In genomic region chr10:87230071-87230910, GRCm38 (mm10) we compare ENCODE assay signal across 14 mouse cellular contexts.
DNase-seq lines count a peak whose midpoint lies in the region; ATAC-seq and TF ChIP-seq lines count a peak whose summit lies in the region.
"Had no signal": no experiment of that assay in that cellular context is flagged by ENCODE, and none has a peak within 500 bp of the region (broad histone marks: within the 10 kb centered on the region; RNA-seq: fewer than 3 reads in every experiment).

No protein-coding gene starts in this region.

- 17% methylated on average over 31 of the region's 31 CpGs for WGBS in forebrain, embryonic 13.5 days
- WGBS in neural tube, embryonic 15.5 days = 14% methylated on average over 31 of the region's 31 CpGs
- WGBS in thymus, adult 2 months = 74% methylated on average over 31 of the region's 31 CpGs

- DNase-seq in cerebellum, postnatal 10 days = peak; percentile 17 to 29
- peak; percentile 37 for DNase-seq in mesoderm, embryonic 11.5 days (ENCODE audit: low read depth, low spot score)
- DNase-seq in heart, postnatal 4 days = no peak
- DNase-seq in thymus, adult 2 months = no peak
- DNase-seq in layer of hippocampus, adult 9-10 months (ENCODE audit: low spot score) = no peak
- DNase-seq: adrenal gland, adult 2 months; cerebellum, adult 11 months; lung, embryonic 14.5 days; thymus, postnatal 14 days had no signal

- 0 out of 2 replicates have a peak overlapping the region, but pooled peaks have one; percentile 21 for H3K9ac ChIP-seq in forebrain, embryonic 13.5 days
- 0 out of 2 replicates have a peak overlapping the region, but pooled peaks have one; percentile 1 for H3K9ac ChIP-seq in neural tube, embryonic 15.5 days (replicated peaks)
- H3K9ac ChIP-seq: limb, embryonic 12.5 days; lung, embryonic 14.5 days had no signal

- H3K4me3 ChIP-seq in forebrain, embryonic 13.5 days = peak overlapping the region; percentile 13; the same call in 1 of the 2 replicates
- H3K4me3 ChIP-seq in neural tube, embryonic 15.5 days (replicated peaks) = peak overlapping the region; percentile 18
- H3K4me3 ChIP-seq in thymus, adult 2 months (ENCODE audit: control insufficient read depth, insufficient read depth, low read length) = no peak overlapping the region
- H3K4me3 ChIP-seq: erythroblast, embryonic 14.5 days; limb, embryonic 12.5 days had no signal

- TF ChIP-seq POLR2A in thymus, adult 2 months (IDR thresholded peaks at IDR 0.05; ENCODE audit: control insufficient read depth, extremely low read depth, insufficient read depth, low read length, poor library complexity) = no peak

- peaks cover 14% of the 10 kb centered on the region for H3K4me1 ChIP-seq in forebrain, embryonic 13.5 days
- peaks cover 14% of the 10 kb centered on the region for H3K4me1 ChIP-seq in neural tube, embryonic 15.5 days
- H3K4me1 ChIP-seq in thymus, adult 2 months (replicated peaks; ENCODE audit: control insufficient read depth, insufficient read depth, low read length) = no peaks in the 10 kb centered on the region
- H3K4me1 ChIP-seq: limb, embryonic 12.5 days had no signal

- peak overlapping the region; percentile 52 for H3K4me2 ChIP-seq in forebrain, embryonic 13.5 days
- H3K4me2 ChIP-seq in neural tube, embryonic 15.5 days = peak overlapping the region; percentile 57
- H3K4me2 ChIP-seq: limb, embryonic 12.5 days; lung, embryonic 14.5 days had no signal

- no peak for TF ChIP-seq CTCF in thymus, adult 2 months (IDR thresholded peaks at IDR 0.05; ENCODE audit: borderline replicate concordance, control insufficient read depth, extremely low read depth, insufficient read depth, low read length, poor library complexity)

- peaks cover 5% of the 10 kb centered on the region; the same call in 1 of the 2 replicates for H3K27me3 ChIP-seq in forebrain, embryonic 13.5 days
- no peaks in the 10 kb centered on the region for H3K27me3 ChIP-seq in neural tube, embryonic 15.5 days (replicated peaks)
- H3K27me3 ChIP-seq in thymus, adult 2 months (ENCODE audit: control insufficient read depth, insufficient read depth, low read length) = no peaks in the 10 kb centered on the region
- H3K27me3 ChIP-seq: limb, embryonic 12.5 days had no signal

- no peak for ATAC-seq in cerebellum, adult (ENCODE audit: insufficient number of reproducible peaks, low FRiP score, low TSS enrichment)
- ATAC-seq in forebrain, embryonic 13.5 days = peak; percentile 74
- ATAC-seq in neural tube, embryonic 15.5 days (ENCODE audit: low FRiP score) = peak; percentile 80

- H3K9me3 ChIP-seq in forebrain, embryonic 13.5 days (replicated peaks) = no peaks in the 10 kb centered on the region
- H3K9me3 ChIP-seq in neural tube, embryonic 15.5 days (replicated peaks) = no peaks in the 10 kb centered on the region
- H3K9me3 ChIP-seq: limb, embryonic 12.5 days had no signal

- no peaks in the 10 kb centered on the region for H3K36me3 ChIP-seq in forebrain, embryonic 13.5 days (ENCODE audit: poor library complexity, severe bottlenecking)
- no peaks in the 10 kb centered on the region for H3K36me3 ChIP-seq in neural tube, embryonic 15.5 days
- H3K36me3 ChIP-seq in thymus, adult 2 months (ENCODE audit: control insufficient read depth, insufficient read depth, low read length) = no peaks in the 10 kb centered on the region
- H3K36me3 ChIP-seq: limb, embryonic 12.5 days had no signal

- H3K27ac ChIP-seq in forebrain, embryonic 13.5 days = no peak overlapping the region
- H3K27ac ChIP-seq in neural tube, embryonic 15.5 days (replicated peaks) = no peak overlapping the region
- H3K27ac ChIP-seq in thymus, adult 2 months (ENCODE audit: control insufficient read depth, insufficient read depth, low read length) = no peak overlapping the region
- H3K27ac ChIP-seq: limb, embryonic 12.5 days had no signal

Comparison
In these comparisons a context has a peak if more than half of its experiments do, and no peak if none do; other contexts are left out.
1. DNase-seq: peak in cerebellum, postnatal 10 days (2 of 2) and mesoderm, embryonic 11.5 days (single experiment); none in heart, postnatal 4 days (single experiment), thymus, adult 2 months (single experiment) and layer of hippocampus, adult 9-10 months (single experiment).